Mouse (Mus musculus): ENCODE data around the gene Tmem121b. TPM values are rescaled to one million over a fixed set of nuclear protein-coding genes. Genes with fewer than 3 reads are reported as not detected.

The Tmem121b gene
- polyA plus RNA-seq, 1 experiment from 2014 or later, result 0.07 TPM

GRCm38 (mm10) chr6:120492499-120493373 lies 871 bp downstream of the Tmem121b start:
- Histone ChIP-seq H3K4me3 (ENCODE audit: control insufficient read depth in 1 of 2, insufficient read depth in 1 of 2, low read depth in 1 of 2, low read length in 2 of 2) (peak overlapping the region; percentile 62 to 67), H3K4me1 (ENCODE audit: control insufficient read depth in 2 of 2, insufficient read depth in 2 of 2, low read length in 2 of 2) (peaks cover 5 to 22% of the 10 kb centered on the region in 2 experiments), H3K9me3 (ENCODE audit: control insufficient read depth, low read length) (no peaks in the 10 kb centered on the region), H3K27ac (replicated peaks in 1 of 2; ENCODE audit: control insufficient read depth in 1 of 2, insufficient read depth in 1 of 2, low read depth in 2 of 2, low read length in 2 of 2) (no peak overlapping the region), H3K27me3 (ENCODE audit: control insufficient read depth, insufficient read depth, low read length) (peaks cover 43% of the 10 kb centered on the region), H3K36me3 (ENCODE audit: control insufficient read depth, insufficient read depth, low read length) (no peaks in the 10 kb centered on the region), H3K9ac (ENCODE audit: low read length) (peak overlapping the region; percentile 64), H3K4me2 (ENCODE audit: low read length) (peak overlapping the region; percentile 99)
- ATAC-seq (ENCODE audit: insufficient number of reproducible peaks, insufficient read depth, low FRiP score, low read depth), result 0 out of 2 replicates have a peak, but pooled peaks have one; percentile 2
- under 1% methylated on average over 92 of the region's 95 CpGs for WGBS

GRCm38 (mm10) chr6:120491862-120492498 lies 1.6 kb downstream of the Tmem121b start:
- 4% methylated on average over 22 of the region's 22 CpGs for WGBS
- Histone ChIP-seq H3K9ac (ENCODE audit: low read length) (no peak overlapping the region), H3K36me3 (ENCODE audit: control insufficient read depth, insufficient read depth, low read length) (no peaks in the 10 kb centered on the region), H3K27me3 (ENCODE audit: control insufficient read depth, insufficient read depth, low read length) (peaks cover 43% of the 10 kb centered on the region), H3K27ac (replicated peaks in 1 of 2; ENCODE audit: control insufficient read depth in 1 of 2, insufficient read depth in 1 of 2, low read depth in 2 of 2, low read length in 2 of 2) (no peak overlapping the region), H3K4me2 (ENCODE audit: low read length) (peak overlapping the region; percentile 99), H3K4me3 (ENCODE audit: control insufficient read depth in 1 of 2, insufficient read depth in 1 of 2, low read depth in 1 of 2, low read length in 2 of 2) (peak overlapping the region; percentile 62 to 67), H3K9me3 (ENCODE audit: control insufficient read depth, low read length) (no peaks in the 10 kb centered on the region), H3K4me1 (ENCODE audit: control insufficient read depth in 2 of 2, insufficient read depth in 2 of 2, low read length in 2 of 2) (peaks cover 5 to 22% of the 10 kb centered on the region in 2 experiments)
- ATAC-seq (ENCODE audit: insufficient number of reproducible peaks, insufficient read depth, low FRiP score, low read depth), result no peak

- H3K4me1 ChIP-seq (ENCODE audit: control insufficient read depth in 2 of 2, insufficient read depth in 2 of 2, low read length in 2 of 2), result peaks cover 5 to 22% of the 10 kb centered on the region in 2 experiments
- no peak overlapping the region for H3K9ac ChIP-seq (ENCODE audit: low read length)
- H3K36me3 ChIP-seq (ENCODE audit: control insufficient read depth, insufficient read depth, low read length), result no peaks in the 10 kb centered on the region
- no peak overlapping the region for H3K4me3 ChIP-seq (ENCODE audit: control insufficient read depth in 1 of 2, insufficient read depth in 1 of 2, low read depth in 1 of 2, low read length in 2 of 2)
- no peaks in the 10 kb centered on the region for H3K9me3 ChIP-seq (ENCODE audit: control insufficient read depth, low read length)
- peaks cover 43% of the 10 kb centered on the region for H3K27me3 ChIP-seq (ENCODE audit: control insufficient read depth, insufficient read depth, low read length)
- WGBS, result 60% methylated on average over 7 of the region's 7 CpGs
- H3K27ac ChIP-seq (replicated peaks in 1 of 2; ENCODE audit: control insufficient read depth in 1 of 2, insufficient read depth in 1 of 2, low read depth in 2 of 2, low read length in 2 of 2), result no peak overlapping the region
- H3K4me2 ChIP-seq (ENCODE audit: low read length), result no peak overlapping the region
- ATAC-seq (ENCODE audit: insufficient number of reproducible peaks, insufficient read depth, low FRiP score, low read depth), result no peak
Observed at GRCm38 (mm10) chr6:120491064-120491463, 2.5 kb downstream of the Tmem121b start.

GRCm38 (mm10) chr6:120489461-120489860 lies 4.1 kb downstream of the Tmem121b start:
- no peak overlapping the region for H3K9ac ChIP-seq (ENCODE audit: low read length)
- peaks cover 37% of the 10 kb centered on the region for H3K27me3 ChIP-seq (ENCODE audit: control insufficient read depth, insufficient read depth, low read length)
- H3K4me1 ChIP-seq (ENCODE audit: control insufficient read depth in 2 of 2, insufficient read depth in 2 of 2, low read length in 2 of 2), result peaks cover 16 to 34% of the 10 kb centered on the region in 2 experiments
- H3K9me3 ChIP-seq (ENCODE audit: control insufficient read depth, low read length), result no peaks in the 10 kb centered on the region
- no peak overlapping the region for H3K4me2 ChIP-seq (ENCODE audit: low read length)
- H3K4me3 ChIP-seq (ENCODE audit: control insufficient read depth in 1 of 2, insufficient read depth in 1 of 2, low read depth in 1 of 2, low read length in 2 of 2), result no peak overlapping the region
- ATAC-seq (ENCODE audit: insufficient number of reproducible peaks, insufficient read depth, low FRiP score, low read depth), result no peak
- 51% methylated on average over 2 of the region's 2 CpGs for WGBS
- no peak overlapping the region for H3K27ac ChIP-seq (replicated peaks in 1 of 2; ENCODE audit: control insufficient read depth in 1 of 2, insufficient read depth in 1 of 2, low read depth in 2 of 2, low read length in 2 of 2)
- H3K36me3 ChIP-seq (ENCODE audit: control insufficient read depth, insufficient read depth, low read length), result no peaks in the 10 kb centered on the region

- ATAC-seq (ENCODE audit: insufficient number of reproducible peaks, insufficient read depth, low FRiP score, low read depth), result no peak
- peaks cover 13 to 33% of the 10 kb centered on the region in 2 experiments for H3K4me1 ChIP-seq (ENCODE audit: control insufficient read depth in 2 of 2, insufficient read depth in 2 of 2, low read length in 2 of 2)
- no peak overlapping the region for H3K4me3 ChIP-seq (ENCODE audit: control insufficient read depth in 1 of 2, insufficient read depth in 1 of 2, low read depth in 1 of 2, low read length in 2 of 2)
- WGBS, result 53% methylated on average over 3 of the region's 3 CpGs
- H3K9ac ChIP-seq (ENCODE audit: low read length), result no peak overlapping the region
- H3K27ac ChIP-seq (replicated peaks in 1 of 2; ENCODE audit: control insufficient read depth in 1 of 2, insufficient read depth in 1 of 2, low read depth in 2 of 2, low read length in 2 of 2), result no peak overlapping the region
- H3K36me3 ChIP-seq (ENCODE audit: control insufficient read depth, insufficient read depth, low read length), result no peaks in the 10 kb centered on the region
- no peak overlapping the region for H3K4me2 ChIP-seq (ENCODE audit: low read length)
- peaks cover 31% of the 10 kb centered on the region for H3K27me3 ChIP-seq (ENCODE audit: control insufficient read depth, insufficient read depth, low read length)
- H3K9me3 ChIP-seq (ENCODE audit: control insufficient read depth, low read length), result no peaks in the 10 kb centered on the region
Observed at GRCm38 (mm10) chr6:120488647-120489046, 5.0 kb downstream of the Tmem121b start.

GRCm38 (mm10) chr6:120486051-120486510 lies 7.5 kb downstream of the Tmem121b start:
- 55% methylated on average over 8 of the region's 8 CpGs for WGBS
- Histone ChIP-seq H3K4me1 (ENCODE audit: control insufficient read depth in 2 of 2, insufficient read depth in 2 of 2, low read length in 2 of 2) (peaks cover 16 to 21% of the 10 kb centered on the region in 2 experiments), H3K9ac (ENCODE audit: low read length) (no peak overlapping the region), H3K4me2 (ENCODE audit: low read length) (no peak overlapping the region), H3K4me3 (ENCODE audit: control insufficient read depth in 1 of 2, insufficient read depth in 1 of 2, low read depth in 1 of 2, low read length in 2 of 2) (no peak overlapping the region), H3K9me3 (ENCODE audit: control insufficient read depth, low read length) (no peaks in the 10 kb centered on the region), H3K27me3 (ENCODE audit: control insufficient read depth, insufficient read depth, low read length) (peaks cover 9% of the 10 kb centered on the region; the same call in 1 of the 2 replicates), H3K27ac (replicated peaks in 1 of 2; ENCODE audit: control insufficient read depth in 1 of 2, insufficient read depth in 1 of 2, low read depth in 2 of 2, low read length in 2 of 2) (no peak overlapping the region), H3K36me3 (ENCODE audit: control insufficient read depth, insufficient read depth, low read length) (no peaks in the 10 kb centered on the region)
- no peak for ATAC-seq (ENCODE audit: insufficient number of reproducible peaks, insufficient read depth, low FRiP score, low read depth)

- Histone ChIP-seq H3K27me3 (ENCODE audit: control insufficient read depth, insufficient read depth, low read length) (peaks cover 1% of the 10 kb centered on the region; the same call in 1 of the 2 replicates), H3K4me2 (ENCODE audit: low read length) (no peak overlapping the region), H3K4me1 (ENCODE audit: control insufficient read depth in 2 of 2, insufficient read depth in 2 of 2, low read length in 2 of 2) (peaks cover 16 to 21% of the 10 kb centered on the region in 2 experiments), H3K4me3 (ENCODE audit: control insufficient read depth in 1 of 2, insufficient read depth in 1 of 2, low read depth in 1 of 2, low read length in 2 of 2) (no peak overlapping the region), H3K27ac (replicated peaks in 1 of 2; ENCODE audit: control insufficient read depth in 1 of 2, insufficient read depth in 1 of 2, low read depth in 2 of 2, low read length in 2 of 2) (no peak overlapping the region), H3K36me3 (ENCODE audit: control insufficient read depth, insufficient read depth, low read length) (no peaks in the 10 kb centered on the region), H3K9me3 (ENCODE audit: control insufficient read depth, low read length) (no peaks in the 10 kb centered on the region), H3K9ac (ENCODE audit: low read length) (no peak overlapping the region)
- 10% methylated on average over 3 of the region's 3 CpGs for WGBS
- no peak for ATAC-seq (ENCODE audit: insufficient number of reproducible peaks, insufficient read depth, low FRiP score, low read depth)
Observed at GRCm38 (mm10) chr6:120485038-120485437, 8.6 kb downstream of the Tmem121b start.
